Mouse (Mus musculus) urinary bladder, postnatal 14 days (tissue): ENCODE measurements around the gene Slc22a5.
"Not testable (repeated sequence)": the region's sequence is repeated elsewhere in the genome, so short reads cannot be mapped to it uniquely, and the experiment has no call there.

Experiments
- DNase-seq: peaks from one replicate; pipeline ENCODE4 v3.0.0; 2021; ENCODE audit warnings: low spot score

Gene Slc22a5

DNA sequence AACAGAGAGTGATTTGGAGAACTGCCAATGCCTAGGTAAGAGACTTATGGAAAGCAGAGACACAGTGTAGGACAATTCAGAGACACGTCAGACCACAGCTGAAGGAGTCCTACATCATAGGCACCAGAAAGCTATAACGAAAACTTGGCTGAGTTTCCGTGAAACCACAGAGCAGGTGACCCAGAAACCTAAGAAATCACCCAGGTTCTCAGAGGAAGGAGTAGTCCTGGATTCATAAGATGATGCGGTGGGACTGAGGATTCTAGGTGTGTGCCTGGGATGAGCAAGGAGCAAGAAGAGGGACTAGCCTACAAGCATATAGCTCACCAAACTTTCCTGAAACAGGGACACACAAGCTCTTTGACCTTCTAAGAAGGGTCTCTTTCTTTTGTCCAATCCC is 3.2 kb downstream of the Slc22a5 start:
- DNase-seq = no peak

DNA sequence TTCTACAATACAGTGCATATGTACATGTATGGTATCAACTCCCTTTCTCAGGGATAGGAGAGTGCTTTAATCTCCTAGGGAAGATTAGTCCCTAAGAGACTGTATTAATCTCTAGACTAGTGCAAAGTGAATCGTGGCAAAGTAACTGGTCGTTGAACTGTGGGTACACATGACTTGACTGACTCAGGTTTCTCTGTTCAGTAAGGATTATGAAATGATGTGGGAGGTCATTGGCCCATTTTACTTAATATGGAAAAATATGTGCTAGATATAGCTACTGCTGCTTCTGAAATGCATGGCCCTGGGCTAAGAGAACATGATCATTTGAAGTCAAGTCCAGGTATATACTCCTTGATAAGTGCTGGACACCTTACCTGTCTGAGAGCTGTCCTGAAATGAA is 8.2 kb downstream of the Slc22a5 start:
- no peak for DNase-seq

DNA sequence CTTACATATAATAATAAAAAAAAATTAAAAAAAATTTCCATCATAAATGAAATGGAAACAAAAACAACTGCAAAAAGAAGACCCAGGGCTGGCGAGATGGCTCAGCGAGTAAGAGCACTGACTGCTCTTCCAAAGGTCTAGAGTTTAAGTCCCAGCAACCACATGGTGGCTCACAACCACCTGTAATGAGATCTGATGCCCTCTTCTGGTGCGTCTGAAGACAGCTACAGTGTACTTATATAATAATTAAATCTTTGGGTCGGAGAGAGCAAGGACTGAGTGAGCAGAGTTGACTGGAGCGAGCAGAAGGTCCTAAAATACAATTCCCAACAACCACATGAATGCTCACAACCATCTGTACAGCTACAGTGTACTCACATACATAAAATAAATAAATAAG is 13.4 kb downstream of the Slc22a5 start:
- not testable (repeated sequence) for DNase-seq

DNA sequence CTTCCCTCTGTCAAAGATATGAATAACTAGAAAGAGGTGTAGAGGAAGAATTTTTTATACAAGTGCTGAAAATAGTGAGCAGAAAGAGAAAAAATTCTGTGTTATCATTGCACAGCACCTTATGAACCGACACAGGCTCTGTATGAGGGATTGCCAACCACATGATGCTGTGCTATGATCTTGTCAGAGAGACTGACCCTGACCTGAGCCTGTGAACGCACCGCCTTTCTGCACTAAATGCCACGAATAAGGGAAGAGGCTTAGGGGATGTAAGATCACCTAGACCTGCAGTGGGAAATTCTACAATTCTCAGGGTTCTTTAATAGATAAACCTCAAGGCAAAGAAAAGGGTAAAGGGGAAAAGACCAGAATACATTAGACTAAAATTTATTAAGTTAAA is 15.0 kb downstream of the Slc22a5 start:
- no peak for DNase-seq

DNA sequence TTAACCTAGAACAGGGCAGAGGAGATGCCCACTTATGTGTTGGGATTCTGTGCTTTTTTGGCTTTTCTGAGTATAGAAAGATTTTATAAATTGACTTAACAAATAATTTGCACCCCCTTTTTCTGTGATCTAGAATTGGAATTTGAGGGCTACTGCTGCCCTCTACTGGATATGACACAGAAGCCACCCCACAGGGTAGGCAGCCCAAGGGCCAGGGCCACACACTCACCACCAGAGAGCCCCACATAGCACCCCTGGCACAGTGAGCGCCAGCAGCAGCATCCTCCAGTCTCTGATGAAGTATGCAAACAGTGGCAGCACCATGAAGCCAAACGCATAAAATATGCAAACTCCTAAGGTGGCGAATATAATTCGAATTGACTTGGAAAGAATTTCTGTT is 16.8 kb downstream of the Slc22a5 start:
- DNase-seq = no peak

DNA sequence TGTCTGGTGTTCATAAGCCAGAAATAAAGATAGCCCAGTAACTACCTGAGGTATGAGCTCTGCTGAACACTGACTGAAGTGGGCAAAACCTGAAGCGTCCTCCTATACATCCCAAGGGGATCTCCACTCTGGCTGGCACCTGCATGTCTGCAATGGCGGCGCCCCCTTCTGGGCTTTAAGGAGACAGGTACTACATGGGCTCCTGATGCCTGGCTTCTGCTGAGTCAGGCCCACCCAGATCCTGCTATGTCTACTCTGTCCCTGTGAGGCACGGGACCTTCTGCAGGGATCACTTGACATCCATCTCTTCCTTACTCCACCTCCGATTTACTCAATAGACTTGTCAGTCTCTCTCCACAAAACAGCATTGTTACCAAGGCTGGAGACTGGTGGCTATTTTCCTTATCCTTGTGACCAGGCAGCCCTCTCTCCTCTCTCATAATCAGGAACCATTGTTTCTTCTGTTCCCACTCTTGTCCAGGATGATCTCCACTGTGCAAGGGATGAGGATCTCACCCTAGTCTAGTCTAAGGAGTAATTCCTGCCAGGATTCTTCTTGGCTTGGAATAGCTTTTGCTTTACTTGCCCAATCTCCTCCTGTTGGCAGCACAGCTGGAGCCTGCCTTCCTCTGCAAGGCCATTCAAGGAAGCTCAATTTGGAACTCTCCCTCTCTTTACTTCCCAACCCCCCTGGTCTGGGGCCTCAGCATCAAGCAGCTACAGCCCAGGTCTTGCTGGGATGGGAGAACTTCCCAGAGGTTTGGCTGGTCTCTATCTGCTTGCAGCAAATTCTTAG is 17.4 kb downstream of the Slc22a5 start:
- not testable (repeated sequence) for DNase-seq

DNA sequence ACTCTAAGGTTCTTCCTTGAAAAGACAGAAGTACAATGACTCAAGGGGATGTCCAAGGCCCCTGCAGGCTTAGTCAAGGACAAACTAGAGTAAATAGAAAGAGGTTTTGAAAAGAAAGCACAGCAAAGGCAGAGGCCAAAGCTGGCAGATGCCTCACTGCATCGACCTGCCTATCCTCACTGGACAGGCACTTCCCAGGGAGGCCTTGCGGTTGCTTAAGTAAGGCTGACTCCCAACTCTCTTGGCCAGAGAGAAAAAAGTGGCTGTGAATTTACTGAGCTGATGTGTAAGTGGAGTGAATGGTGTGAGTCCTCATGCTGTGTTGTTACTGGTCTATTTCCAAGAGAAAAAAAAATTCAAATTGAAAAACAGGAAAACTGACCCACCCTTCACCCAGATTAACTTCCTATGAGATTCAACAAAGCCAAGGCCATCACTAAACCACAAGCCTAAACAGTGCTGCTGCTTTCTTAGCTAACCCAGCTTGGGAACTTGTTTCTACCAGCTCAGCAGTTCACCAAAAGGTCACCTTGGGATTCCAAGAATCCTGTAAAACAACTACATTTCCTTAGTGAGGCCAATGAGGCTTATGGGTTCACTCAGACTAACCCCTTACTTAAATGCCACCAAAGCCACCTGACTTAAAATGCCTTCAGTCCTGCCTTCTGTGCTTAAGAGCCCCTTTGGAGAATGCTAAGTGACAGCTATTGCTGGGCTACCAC is 19.5 kb downstream of the Slc22a5 start:
- DNase-seq = no peak

DNA sequence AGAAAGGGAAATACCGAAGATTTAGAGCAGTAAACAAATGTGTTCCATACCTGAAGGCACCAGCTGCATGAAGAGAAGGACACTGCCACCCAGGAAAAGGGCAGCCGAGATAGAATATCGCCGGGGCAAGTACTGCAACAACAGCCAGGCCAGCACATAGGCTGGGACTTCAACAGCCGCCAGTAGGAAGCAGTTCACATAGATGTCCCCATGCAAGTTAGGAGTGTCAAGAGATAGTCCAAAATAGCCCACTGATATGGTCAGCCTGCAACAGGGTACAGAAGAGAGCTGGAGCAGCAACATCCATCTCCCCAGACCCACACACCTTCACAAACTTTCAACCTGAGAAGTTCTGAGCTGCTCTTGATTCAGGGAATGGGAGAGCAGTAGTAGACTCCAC is 22.3 kb downstream of the Slc22a5 start:
- DNase-seq = no peak

DNA sequence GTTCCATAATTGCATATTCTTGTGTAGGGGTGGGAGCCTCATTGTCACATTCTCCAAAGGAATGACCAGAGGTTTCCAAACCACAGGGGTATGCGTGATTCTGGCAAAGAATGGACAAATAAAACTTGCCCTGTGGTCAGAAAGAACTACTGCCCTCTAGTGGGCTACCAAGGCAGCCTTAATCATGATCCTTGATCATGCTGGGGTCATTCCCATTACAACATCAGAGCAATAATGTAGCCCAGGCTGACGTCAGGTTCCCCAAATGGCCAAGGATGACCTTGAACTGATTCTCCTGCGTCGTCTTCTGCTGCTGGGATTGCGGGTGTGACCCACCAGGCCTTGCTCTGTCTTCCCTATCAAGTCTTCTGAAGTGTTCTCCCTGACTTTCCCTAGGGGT is 23.1 kb downstream of the Slc22a5 start:
- DNase-seq = not testable (repeated sequence)

DNA sequence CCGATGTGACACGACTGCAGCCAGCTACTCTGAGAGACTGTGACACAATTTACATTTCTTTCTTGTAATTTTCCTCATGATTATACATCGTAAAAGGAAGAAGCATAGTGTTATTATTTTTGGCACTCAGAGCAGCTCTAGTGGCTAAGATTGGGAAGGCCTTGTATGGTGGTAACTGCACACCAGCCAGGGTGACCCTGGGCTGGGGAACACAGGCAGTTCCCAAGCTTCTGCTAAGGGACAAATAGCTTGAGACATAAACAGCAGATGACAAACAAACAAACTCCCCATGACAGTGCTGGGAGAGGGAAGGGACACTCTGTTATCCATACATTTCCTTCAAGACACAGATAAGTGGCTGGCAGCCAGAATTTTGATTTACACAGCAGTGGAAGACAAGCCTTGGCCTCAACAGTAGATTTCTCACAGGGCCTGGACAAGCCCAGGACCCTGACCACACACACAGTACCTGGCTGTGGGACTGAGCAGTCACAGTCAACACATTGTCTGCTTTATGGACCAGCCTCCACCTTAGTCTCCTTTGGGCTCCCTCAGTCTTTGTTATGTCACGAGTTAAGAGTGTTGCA is 26.6 kb downstream of the Slc22a5 start:
- not testable (repeated sequence) for DNase-seq

DNA sequence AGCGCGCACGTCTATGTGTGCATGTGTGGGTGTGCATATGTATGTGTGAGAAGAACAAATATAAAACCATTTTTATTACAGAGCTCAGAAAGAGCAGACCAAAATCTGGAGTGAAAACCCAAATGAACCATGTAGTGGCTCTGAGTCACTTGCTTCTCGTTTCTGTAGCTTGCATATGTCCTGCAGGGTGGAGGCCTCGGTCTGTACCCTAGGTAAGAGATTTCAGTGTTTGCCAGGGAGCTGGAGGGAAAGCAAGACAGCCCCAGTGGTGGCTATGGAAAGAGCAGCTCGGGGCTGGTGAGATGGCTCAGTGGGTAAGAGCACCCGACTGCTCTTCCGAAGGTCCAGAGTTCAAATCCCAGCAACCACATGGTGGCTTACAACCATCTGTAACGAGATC is 30.5 kb downstream of the Slc22a5 start:
- not testable (repeated sequence) for DNase-seq

DNA sequence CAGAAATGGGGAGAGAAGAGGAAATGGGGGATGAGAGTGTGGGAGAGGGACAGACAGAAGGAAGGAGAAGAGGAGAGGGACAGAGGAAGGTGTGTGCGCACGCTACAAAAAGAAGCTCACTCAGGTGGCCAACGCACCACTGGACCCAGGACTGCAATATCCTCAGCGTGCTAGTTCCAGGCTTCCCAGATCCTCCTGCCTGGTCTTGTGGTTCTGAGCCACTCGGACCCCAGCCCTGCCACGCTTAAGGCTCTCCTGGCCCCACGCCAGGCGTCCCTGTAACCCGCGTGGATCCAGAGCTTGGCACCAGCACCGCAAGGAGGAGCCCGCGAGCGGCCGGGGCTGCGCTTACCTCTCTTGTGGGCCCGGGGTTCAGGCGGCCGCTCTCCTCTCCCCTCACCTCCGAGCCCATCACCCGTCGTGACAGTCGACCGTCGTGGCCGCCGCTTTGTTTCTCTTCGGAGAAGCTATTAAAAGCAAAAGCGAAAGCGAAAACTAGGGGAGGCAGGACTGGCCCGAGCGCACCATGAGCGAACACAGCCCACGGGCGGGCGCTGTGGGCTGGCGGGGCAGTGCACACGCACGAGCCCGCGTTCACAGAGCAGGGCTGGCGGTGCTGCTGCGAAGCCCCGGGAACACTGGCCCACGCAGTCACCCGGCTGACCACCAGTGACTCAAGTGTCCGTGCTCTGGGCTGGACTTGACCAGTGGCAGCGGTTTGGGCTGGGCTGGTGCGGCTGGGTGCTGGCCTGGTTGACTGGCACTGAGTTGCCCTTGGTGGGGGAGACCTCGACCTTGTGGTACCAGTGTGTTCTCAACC is 32.5 kb downstream of the Slc22a5 start, which contains the start of gene Gm12216:
TSS of gene Gm12216 (minus strand) at position 496 of the 820 bp plus-strand sequence.
- peak; percentile 38 for DNase-seq

DNA sequence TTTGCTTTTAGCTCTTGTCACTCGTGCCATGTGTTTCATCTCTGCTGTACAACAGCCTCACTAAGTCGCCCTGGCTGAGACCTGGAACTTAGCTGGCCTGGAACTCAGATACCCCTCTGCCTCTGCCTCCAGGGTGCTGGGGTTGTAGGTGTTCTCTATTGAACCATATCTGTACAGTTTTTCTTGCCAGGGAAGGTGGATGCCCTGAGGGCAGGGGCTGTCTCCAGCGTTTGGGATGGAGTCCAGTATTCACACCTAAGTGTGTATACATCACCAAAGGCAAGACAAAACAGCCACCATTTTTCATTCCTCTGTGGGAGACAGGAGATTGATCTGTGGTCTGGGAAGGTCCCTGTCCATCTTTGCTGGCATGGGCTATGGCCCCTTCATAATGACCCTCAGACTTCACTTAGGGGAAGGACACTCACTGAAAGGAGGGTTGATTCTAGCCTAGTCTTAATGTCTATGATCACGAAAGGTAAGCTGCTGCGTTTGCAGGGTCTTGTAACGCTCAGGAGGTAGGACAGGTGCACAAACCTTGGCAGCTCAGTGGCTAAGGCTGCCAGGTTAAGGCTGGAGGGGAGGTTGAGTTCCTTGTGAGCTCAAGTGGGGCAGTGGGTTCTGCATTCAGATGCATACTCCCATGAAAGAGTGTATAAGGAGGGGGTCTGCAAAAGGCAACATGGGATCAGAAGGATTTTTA is 33.3 kb downstream of the Slc22a5 start:
- DNase-seq = no peak

DNA sequence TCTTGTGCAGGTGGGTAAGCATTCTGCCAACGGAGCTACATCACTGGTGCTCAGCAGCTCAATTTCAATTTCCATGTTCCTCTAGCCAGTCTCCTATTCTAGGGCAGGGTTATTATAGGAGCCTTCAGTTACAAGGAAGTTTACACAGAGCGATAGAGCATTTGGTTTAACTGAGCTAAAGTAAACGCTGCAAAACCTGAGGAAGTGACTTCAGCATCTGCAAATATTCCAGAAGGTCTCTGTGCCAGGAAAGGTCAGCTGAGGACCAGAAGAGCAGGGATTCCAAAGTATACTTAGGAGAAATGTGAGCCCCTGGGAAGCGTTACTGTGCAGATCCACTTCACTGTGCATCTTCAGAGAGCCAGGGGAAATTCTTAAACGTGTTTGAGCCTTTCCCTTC is 37.8 kb downstream of the Slc22a5 start:
- DNase-seq = no peak

DNA sequence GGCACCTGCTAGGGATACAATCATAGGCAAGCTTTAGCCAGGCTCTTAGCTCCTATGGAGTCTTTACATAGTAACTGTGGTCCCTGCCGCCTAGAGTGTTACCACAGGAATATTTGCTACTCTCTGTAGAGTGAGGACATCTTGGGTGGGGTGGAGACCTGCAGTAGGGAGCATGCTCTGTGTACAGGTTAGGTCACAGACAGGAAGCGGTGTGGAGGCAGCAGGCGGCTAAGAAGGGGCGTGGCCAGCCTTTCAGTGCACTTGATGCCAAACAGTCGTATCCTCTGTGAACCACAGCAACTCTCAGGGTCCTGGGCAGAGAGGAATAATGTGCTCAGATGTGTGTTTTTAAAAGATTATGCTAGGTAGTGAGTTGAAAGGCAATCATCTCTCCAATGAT is 39.7 kb downstream of the Slc22a5 start:
- DNase-seq = no peak

DNA sequence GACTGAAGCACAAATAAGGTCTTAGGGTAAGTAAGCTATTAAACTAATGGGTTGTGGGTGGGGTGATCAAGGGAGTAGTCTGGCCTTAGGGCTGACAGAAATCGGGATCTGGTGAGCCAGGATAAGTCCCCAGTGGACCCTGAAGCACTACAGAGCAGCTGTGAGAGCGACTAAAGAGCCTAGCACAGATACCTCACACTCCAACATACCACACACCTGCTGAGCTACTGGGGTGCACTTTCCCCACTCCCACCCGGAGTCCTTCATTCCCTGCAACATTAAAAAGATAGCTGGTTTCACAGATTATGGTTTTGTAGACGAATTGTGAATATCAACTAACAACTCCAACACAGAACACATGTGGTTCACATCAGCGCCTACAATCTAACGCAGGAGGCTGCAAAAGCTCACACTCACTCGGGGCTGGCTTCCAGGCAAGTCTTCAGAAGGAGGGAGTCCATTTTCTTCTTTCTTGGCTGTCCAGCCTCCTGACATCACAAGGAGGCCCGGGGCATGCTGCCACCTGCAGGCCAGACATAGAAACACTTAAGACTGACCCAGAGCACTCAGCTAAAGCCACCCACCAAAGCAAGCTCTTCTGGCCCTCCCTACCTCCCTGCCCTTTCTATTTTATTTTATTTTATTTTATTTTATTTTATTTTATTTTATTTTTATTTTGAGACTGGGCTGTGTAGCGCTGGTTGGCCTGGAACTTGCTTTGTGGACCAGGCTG is 41.7 kb downstream of the Slc22a5 start:
- peak; percentile 84 for DNase-seq

DNA sequence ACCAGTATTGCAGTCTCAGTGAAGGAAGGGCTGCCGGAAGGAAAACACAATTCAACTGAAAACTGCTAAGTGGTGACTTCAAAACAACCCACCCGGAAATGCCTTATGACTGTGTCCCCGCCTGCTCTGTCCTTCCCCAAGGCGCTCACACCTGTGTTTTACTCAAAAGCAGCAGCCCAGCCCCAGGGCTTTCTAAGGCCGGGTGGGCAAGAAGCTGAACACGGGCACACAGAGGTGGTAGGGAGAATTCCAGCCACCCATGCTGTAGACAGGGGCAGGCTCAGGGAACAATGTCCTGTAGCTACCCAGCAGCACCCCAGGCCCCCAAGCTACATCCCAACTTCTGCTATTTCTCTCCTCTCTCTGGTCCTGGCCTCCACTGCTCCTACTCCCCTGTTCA is 45.8 kb downstream of the Slc22a5 start:
- no peak for DNase-seq

DNA sequence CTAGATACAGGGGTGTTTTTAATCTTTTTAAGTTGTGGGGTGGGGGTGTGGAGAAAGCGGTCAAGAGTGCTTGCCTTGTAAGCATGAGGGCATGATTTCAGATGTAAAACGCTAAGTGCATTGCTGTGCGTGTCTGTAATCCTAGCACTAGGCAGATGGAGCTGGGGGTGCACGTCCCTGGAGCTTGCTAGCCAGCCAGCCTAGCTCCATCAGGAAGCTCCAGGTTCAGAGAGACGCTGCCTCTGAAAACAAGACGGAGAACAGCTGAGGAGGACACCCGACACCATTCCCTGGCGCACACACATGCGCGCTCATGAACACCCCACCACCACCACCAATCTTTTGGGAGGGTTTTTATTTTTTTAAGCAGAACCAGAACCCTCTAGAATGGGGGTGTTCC is 48.4 kb downstream of the Slc22a5 start:
- DNase-seq = no peak

DNA sequence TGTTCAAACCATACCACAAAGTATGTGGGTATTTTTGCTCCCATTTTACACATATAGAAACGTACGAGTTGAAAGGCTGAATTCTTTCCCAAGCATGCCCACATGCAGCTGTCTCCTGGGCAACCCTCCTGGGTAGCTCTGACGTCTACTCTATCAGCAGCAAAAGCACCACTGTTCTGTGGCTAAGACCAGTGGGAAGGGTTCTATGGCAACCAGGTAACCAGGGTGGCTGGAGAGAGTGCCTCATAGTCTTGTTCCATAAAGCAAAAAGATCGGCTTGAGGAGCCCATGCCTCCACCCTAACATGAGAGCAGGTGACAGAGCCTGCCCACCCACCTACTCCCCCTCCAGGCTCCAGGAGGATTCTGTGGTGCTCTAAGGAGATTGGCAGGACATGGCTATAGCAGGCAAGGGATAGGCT is 49.3 kb downstream of the Slc22a5 start:
- DNase-seq = no peak

DNA sequence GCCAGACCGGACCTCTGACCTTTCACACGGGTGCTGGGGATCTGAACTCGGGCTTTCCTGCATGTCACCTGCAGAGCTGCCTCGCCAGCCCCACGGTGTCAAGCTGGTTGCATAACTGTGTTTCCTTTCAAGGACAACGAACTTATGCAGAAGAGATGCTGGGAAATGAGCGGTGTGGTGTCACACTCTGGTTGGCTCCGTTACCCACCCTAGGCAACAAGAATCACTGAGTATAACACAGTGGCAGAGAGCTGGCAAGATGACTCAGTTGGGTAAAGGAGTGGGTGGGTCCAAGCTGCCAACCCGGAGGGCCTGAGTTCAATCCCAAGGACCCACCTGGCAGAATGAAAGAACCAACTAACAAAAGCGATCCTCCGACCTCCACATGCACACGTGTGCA is 49.9 kb downstream of the Slc22a5 start:
- no peak for DNase-seq
